Mouse (Mus musculus) testis, postnatal 10 days (tissue): Measurements from ENCODE around the gene Unc80.

Experiments
- DNase-seq: peaks from one replicate; pipeline ENCODE4 v3.0.0; 2021; ENCODE audit warnings: low spot score

The Unc80 gene

DNA sequence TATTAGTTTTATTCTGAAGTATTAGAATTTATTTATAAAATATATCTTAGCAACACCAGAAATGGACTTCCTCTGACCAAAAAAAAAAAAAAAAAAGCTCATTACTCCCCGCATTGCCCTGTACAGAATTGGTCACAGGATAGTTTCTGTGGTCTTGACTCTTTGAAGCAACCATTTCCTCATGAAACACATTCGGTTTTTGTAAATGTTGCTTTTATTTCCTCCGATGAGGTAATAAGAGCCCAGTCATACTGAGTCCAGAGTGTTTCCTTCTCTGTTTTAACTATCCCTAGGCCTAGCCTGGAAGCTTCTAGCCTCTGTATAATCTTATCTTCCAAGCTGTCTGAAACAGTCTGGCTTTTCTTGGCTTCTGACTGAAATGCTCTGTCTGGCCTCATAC, 244.7 kb downstream of the Unc80 start:
- no peak for DNase-seq

GRCm38 (mm10) chr1:66730581-66730980, 262.4 kb downstream of the Unc80 start:
- DNase-seq = no peak
